Mouse (Mus musculus) adrenal gland, postnatal 36 days (tissue): ENCODE data around the gene Kank1. TPM values are rescaled to one million over a fixed set of nuclear protein-coding genes. Genes with fewer than 3 reads are reported as not detected.
"Not testable (repeated sequence)": the region's sequence is repeated elsewhere in the genome, so short reads cannot be mapped to it uniquely, and the experiment has no call there.

Experiments
- DNase-seq, 2 experiments: peaks; one replicate each; pipeline ENCODE4 v3.0.0; 2021; ENCODE audit warnings: mixed read lengths in 1 of 2
- total RNA-seq, 2 experiments: library from RNA; stranded (reverse); gene quantifications; 2 replicates each; pipeline ENCODE4 v1.2.3; 2021

Gene Kank1
- total RNA-seq, 2 experiments from 2014 or later = 12.4 to 15.9 TPM

DNA sequence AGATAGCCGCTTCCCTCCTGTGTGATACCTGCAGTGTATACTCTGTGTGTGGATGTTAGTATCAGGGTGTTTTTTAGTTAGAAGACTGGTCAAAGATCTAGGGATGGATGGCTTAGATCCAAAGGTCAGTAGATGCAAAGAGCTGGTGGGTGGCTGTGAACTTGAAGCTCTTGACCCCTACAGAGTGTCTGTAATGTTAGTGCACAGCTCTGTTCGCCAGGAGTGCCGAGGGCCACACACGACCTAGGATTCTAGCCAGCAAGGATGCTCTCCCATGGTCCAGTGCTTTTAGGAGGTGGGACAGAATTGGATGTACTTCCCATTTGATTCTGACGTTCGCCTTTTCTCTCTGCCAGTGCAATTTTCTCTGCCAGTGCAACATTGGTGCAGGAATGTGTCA, 201.5 kb downstream of the Kank1 start:
- no peak for DNase-seq

DNA sequence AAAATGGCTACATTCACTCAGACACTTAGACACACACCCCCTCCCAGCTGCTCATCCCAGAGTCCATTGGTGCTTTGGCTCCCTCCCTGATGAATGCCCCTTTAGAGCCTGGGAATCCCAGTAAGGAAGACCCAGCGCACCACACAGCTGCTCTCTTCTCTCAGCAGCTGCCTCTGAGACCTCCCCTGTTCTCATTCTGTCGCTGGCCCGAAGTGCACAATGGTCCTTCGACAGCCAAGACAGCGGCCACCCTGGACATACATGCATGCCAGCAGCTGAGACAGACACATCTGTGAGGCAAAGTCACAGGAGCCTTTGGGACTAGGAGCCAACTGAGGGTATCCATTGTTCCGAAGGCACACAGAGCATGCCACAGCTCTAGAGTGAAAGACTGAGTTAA, 203.0 kb downstream of the Kank1 start:
- DNase-seq = no peak

DNA sequence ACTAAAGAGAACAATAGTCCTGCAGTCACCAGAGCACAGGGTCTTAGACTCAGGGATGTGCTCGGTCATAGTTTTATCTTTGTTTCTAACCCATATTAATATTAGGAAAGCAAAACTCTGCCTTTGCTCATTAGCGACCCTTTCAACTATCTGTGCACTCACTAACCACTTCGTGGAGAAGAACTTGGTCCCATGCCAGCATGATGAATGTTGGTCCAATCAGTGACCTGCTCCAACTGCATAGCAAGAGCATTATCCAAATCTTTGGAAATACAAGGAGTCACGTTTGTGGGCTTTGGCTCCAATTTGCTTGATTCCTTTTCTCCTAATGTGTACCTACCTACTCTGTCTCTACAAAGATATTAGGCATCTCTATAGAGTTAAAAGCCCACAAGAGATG, 204.0 kb downstream of the Kank1 start:
- no peak for DNase-seq

DNA sequence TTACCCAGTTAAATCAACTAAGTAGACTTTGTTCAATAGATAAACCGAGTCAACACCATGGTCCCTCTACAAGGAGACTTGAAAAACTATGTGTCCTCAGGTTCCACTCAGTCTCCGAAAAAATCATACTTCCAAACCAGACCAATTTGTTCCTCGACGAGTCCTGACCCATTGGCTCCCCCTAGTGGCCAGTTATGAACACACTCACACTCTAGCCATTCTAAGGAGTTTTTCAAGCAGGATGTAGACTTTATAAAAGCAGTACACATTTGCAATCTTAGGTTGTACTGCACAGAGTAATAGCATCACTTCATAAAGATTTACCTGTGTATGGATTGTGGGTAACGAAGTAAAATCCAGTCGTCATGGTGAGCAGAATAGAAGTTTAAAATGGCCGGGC, 208.3 kb downstream of the Kank1 start:
- peak; percentile 65 to 80 for DNase-seq

DNA sequence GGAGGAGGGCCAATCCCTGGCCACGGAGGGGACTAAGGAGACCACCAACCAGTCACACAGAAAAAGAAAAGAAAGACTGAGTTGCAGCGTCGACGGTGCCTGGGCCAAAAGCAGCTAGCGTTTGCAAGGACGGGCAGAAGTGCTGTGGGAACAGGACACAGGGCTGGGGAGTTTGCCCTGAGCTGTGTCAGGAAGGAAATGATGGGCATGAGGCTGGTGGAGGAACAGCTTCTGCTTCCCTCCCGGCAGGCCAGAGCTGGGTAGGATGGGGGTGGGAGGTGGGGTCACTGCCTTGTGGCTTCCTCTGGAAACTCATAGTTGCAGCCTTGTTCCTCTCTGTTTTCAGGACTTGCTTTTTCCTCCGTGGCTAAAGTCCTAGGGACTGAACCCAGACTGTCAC, 209.1 kb downstream of the Kank1 start:
- DNase-seq = no peak

DNA sequence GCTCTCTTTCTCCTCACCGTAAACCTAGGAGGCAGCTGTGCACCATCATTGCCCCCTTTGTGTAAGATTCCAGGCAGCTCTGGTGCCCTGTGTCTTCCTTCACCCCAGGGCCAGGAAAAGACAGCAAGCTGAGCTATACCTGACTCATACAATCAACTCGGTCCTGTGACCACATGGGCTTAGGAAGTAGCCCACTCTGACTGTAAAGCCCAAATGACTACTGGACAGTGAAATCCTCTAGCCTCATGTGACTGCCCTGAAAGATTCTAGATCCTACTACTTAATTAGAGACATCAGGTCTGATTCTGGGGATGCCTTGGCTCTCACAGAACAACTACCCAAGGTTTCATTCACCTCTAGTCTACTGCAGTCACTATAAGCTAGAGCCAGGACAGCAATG, 209.9 kb downstream of the Kank1 start:
- DNase-seq = no peak

DNA sequence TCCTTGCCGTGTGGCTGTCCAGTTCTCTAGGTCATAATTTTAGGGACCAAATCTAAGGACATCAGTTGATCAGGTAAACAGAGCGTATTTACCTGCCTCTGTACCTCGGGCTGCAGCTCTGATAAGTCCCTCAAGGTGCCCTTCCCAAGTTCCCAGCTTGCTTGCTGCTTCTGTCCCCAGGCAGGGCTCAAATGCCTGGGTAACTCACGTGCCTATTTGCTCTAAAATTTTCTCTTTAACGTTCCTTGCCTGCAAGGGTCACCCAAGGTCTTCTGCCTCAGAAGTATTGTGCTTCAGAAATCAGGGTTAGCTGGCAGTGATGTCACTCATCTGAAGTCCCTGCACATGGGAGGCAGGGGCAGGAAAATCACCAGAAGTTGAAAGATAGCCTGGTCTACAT, 210.6 kb downstream of the Kank1 start:
- no peak for DNase-seq

DNA sequence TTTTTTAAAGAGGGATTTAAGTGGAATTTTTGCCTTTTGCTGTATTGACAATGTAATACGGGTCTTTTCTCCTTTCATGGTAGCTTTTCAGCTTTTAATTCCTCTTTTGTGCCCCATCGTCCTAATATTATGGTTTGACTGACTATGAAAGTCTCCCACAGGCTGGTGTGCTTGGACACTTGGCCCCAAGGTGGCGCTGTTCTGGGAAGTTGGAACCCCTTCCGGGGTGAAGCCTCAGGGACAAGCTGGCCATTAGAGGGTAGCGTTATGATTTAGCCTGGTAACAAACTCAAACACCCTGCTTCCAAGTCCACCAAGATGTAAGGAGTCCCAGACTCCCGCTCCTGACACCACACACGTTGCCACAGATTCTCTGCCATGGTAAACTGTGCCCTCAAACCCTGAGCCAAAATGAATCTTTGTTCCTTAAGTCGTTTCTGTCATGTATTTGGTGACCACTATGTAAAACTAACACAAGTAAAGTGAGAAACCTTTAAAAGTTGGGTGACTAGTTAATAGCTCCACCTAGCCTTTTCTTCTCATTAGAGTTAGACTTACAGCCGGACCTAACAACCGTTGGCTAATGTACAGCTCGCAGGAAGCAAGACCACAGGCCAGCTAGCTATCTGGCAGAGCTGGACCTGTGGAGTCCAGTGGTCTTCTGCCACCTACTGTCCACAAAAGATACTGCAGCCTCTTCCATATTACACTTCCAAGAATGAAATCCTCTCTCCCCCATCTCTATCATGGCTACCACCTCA, 214.3 kb downstream of the Kank1 start:
- DNase-seq = peak; percentile 25 to 53

DNA sequence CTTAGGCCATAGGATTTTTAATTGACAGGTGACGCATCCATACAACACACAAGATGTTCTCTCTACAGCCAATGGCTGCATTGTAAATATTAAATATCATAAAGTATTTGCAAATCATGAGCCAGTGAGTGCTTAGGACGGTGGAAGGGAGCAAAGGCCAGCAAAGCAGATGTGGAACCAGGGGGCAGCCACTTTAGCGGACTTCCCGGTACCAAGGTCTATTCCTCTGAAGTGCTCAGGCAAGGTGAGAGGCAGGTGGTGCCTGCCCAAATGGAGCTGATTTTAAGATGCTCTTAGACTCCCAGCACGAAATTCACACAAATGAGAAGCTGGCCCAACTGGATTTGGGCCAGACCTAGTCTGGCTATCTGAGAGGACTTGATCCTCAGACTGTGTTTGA, 216.4 kb downstream of the Kank1 start:
- DNase-seq = no peak

DNA sequence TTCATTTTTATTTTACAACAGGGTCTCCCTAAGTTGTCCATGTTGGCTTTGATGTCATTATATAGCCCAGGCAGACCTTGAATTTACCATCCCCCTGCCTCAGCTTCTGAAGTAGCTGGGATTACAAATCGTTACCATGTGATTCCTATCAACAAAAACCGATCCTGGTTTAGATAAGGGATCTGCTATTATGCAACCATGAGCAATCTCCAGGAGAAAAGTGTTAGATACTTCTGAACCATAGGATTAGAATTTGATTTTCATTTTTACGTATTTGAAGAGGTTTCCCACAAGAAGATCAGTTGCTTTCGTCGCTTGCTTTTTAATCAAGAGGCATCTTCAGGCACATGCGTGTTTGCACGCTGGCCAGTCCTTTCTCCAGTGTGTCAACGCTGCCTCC, 224.0 kb downstream of the Kank1 start:
- no peak for DNase-seq

DNA sequence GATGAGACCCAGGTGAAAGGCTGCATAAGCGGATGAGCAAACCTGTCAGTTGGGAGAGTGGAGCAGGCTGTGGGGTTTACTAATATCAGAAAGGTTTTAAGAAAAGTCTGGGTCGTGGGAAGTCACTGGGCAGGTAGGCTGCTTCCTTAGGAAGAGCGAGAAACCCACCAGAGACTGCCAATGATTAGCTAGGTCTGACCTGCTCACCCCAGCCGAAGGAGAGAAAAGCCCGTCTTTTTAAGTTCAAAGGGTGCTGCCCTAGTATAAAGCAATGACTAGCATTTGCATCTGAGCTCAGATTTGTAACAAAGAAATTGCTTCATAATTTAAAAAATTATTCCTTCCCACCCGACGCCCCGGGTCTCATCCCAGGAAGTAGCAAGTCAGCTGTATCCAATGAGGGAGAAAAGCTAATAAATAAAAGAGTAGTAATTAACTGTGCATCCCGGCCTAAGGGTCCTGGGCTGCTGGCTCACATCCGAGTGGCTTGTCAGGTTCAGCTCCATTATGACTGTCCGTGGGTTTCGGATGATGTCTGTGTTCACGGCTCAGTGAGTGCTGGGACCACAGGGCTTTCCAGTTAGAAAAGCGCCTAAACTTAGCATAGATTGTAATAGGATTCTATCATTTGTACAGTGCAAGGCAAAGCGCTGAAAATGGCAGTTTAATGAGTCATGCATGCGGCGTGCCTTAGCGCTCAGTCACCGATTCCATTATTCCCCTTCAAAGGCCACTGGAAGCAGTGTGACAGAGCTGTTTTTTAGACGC, 225.0 kb downstream of the Kank1 start:
- DNase-seq = peak; percentile 8 to 22

DNA sequence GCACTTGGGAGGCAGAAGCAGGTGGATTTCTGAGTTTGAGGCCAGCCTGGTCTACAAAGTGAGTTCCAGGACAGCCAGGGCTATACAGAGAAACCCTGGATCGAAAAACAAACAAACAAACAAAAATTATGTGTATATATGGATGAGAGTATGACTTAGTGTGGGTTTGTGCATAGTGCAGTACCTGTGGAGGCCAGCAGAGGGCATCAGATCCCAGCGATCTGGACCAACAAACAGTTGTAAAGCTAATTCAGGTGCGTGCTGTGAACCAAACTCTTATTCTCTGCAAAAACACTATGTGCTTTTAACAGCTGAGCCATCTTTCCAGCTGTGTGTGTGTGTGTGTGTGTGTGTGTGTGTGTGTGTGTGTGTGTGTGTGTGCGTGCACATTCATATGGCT, 239.0 kb downstream of the Kank1 start:
- DNase-seq = not testable (repeated sequence)

DNA sequence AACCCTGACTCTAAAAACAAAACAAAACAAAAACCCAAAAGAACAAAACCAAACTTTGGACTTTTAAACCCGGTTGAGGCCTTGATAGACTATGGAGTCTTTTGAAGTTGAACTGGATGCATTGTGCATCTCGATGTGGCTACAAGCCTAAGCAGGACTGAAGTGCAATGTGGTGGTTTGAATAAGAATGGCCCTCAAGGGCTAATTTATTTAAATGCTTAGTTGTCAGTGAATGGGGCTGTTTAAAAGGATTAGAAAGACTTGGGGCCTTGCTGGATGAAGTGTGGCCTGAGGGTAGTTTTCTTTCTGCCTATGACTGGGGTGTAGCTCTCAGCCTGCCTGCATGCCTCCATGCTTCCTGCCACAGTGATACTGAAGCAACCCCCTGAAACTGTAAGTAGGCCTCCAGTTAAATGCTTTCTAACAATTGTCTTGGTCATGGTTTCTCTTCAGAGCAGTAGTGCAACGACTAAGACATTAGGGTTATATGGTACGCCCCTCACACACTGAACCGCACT, 242.4 kb downstream of the Kank1 start:
- no peak for DNase-seq

DNA sequence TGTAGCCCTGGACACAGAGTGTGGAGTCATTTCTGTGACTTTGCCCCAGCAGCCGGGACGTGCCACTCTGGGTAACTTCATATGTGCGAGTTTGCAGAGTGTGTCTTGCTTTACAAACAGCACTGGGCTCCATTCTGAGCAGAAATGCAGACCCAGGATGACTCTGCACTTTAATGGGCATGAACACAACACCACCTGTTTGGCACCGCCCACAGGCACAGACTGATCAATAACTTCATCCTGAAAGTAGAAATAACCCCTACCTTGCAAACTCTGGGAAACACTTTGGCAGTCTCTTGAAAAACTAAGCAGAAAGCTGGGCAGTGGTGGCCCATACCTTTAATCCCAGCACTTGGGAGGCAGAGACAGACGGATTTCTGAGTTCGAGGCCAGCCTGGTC, 244.0 kb downstream of the Kank1 start:
- no peak for DNase-seq

Other genes starting within 250 kb of the Kank1 start
- 10 to 100 TPM; 12.2 to 31.7 TPM for gene Dock8, start 237.4 kb upstream of the Kank1 start, total RNA-seq